Mouse (Mus musculus) lung, embryonic 16.5 days (tissue): ENCODE data around the gene Gm21858. TPM values are rescaled to one million over a fixed set of nuclear protein-coding genes. Genes with fewer than 3 reads are reported as not detected.
"Not testable (repeated sequence)": the region's sequence is repeated elsewhere in the genome, so short reads cannot be mapped to it uniquely, and the experiment has no call there.

ENCODE experiments used
- ATAC-seq: fragments of 200-750 bp; cut with Nextera tagmentation; 2 replicates; pipeline ENCODE4 v1.8.0; 2017; ENCODE audit warnings: low read depth, mild to moderate bottlenecking, moderate library complexity
- H3K27ac ChIP-seq: fragments of 300-500 bp; sonication (generic); 2 replicates; pipeline ENCODE4 v1.5.1; 2014; ENCODE audit warnings: mild to moderate bottlenecking, control low read depth, low read length
- H3K27me3 ChIP-seq: fragments of 300-500 bp; sonication (generic); 2 replicates; pipeline ENCODE4 v1.6.1; 2014; ENCODE audit warnings: low read depth, low read length, mixed read lengths; ENCODE audit not compliant: control insufficient read depth, insufficient read depth
- H3K36me3 ChIP-seq: fragments of 300-500 bp; sonication (generic); 2 replicates; pipeline ENCODE4 v1.6.1; 2014; ENCODE audit warnings: low read length; ENCODE audit not compliant: control insufficient read depth, insufficient read depth
- H3K4me1 ChIP-seq: fragments of 300-500 bp; sonication (generic); replicated peaks from 2 replicates; pipeline ENCODE4 v1.6.1; 2014; ENCODE audit warnings: low read length, mixed read lengths; ENCODE audit not compliant: control insufficient read depth, insufficient read depth
- H3K4me2 ChIP-seq: fragments of 300-500 bp; sonication (generic); 2 replicates; pipeline ENCODE4 v1.6.1; 2014; ENCODE audit warnings: low read depth, low read length, control low read depth
- H3K4me3 ChIP-seq: fragments of 300-500 bp; sonication (generic); 2 replicates; pipeline ENCODE4 v1.5.1; 2014; ENCODE audit warnings: mild to moderate bottlenecking, low read length, control low read depth
- H3K9ac ChIP-seq: fragments of 300-500 bp; sonication (generic); 2 replicates; pipeline ENCODE4 v1.6.1; 2014; ENCODE audit warnings: low read length, control low read depth
- H3K9me3 ChIP-seq: fragments of 300-500 bp; sonication (generic); 2 replicates; pipeline ENCODE4 v1.6.1; 2016; ENCODE audit warnings: low read length; ENCODE audit not compliant: control insufficient read depth
- WGBS: fragments of 180-500 bp; shearing (Covaris S2); extraction: QIAGEN DNeasy Blood & Tissue Kit; methylation state at CpG from one replicate; pipeline ENCODE4 v1.1.7; 2014; 5-methylcytosine and 5-hydroxymethylcytosine counted together
- polyA plus RNA-seq: library from polyadenylated mRNA; unstranded; fragments of >200 nt; fragmentation: Nextera tagmentation; extraction: Ambion mirVana; gene quantifications from 2 replicates; pipeline ENCODE4 v1.2.1, GENCODE M21; 2015

Gene Gm21858
- polyA plus RNA-seq, result not detected in 2 replicates

GRCm38 (mm10) chrY:55731456-55731855, at the start of gene Gm21858:
Gene Gm21858 (plus strand): TSS chrY:55731756.
- WGBS, result no CpG with 5 or more reads among the region's 6 CpGs

More at GRCm38 (mm10) chrY:55731456-55731855, at the start of gene Gm21858:
- not testable (repeated sequence) for H3K4me3 ChIP-seq, H3K9me3 ChIP-seq, H3K4me2 ChIP-seq, H3K27me3 ChIP-seq, H3K27ac ChIP-seq, H3K9ac ChIP-seq, H3K4me1 ChIP-seq, ATAC-seq, H3K36me3 ChIP-seq
